9 mouse cellular contexts compared by ENCODE assay signal in the genomic region with DNA sequence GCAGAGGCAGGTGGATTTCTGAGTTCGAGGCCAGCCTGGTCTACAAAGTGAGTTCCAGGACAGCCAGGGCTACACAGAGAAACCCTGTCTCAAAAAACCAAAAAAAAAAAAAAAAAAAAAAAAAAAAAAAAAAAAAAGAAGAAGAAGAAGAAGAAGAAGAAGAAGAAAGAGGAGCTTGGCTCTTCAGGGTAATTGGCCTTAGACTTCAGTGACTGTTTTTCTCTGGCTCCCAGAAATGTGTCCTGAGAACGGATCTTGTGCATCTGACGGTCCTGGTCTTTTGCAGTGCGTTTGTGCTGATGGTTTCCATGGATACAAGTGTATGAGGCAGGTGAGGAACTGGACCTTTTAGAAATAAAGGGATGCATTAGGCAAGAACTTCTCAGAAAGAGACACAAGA. TPM values are rescaled to one million over a fixed set of nuclear protein-coding genes. Genes with fewer than 3 reads are reported as not detected.
DNase-seq lines count a peak whose midpoint lies in the region; ATAC-seq and TF ChIP-seq lines count a peak whose summit lies in the region.
"Not testable (repeated sequence)": the region's sequence is repeated elsewhere in the genome, so short reads cannot be mapped to it uniquely, and the experiment has no call there.
"Had no signal": no experiment of that assay in that cellular context is flagged by ENCODE, and none has a peak within 500 bp of the region (broad histone marks: within the 10 kb centered on the region; RNA-seq: fewer than 3 reads in every experiment).

No protein-coding gene starts in this region.

- H3K27ac ChIP-seq in embryonic facial prominence, embryonic 11.5 days (replicated peaks; ENCODE audit: low read depth, low read length); forebrain, embryonic 16.5 days (ENCODE audit: low read length); liver, embryonic 11.5 days (ENCODE audit: low read depth, low read length): not testable (repeated sequence)
- 0 out of 2 replicates have a peak overlapping the region, but pooled peaks have one; percentile 3 for H3K27ac ChIP-seq in hindbrain, embryonic 11.5 days (ENCODE audit: low read depth, low read length)
- H3K27ac ChIP-seq in kidney, embryonic 14.5 days (ENCODE audit: low read depth, low read length) = peak overlapping the region; percentile 76; the same call in 1 of the 2 replicates
- peak overlapping the region; percentile 84 for H3K27ac ChIP-seq in neural tube, embryonic 13.5 days (replicated peaks)

- ATAC-seq in embryonic facial prominence, embryonic 11.5 days (replicated peaks; ENCODE audit: insufficient number of reproducible peaks, low FRiP score, low TSS enrichment, low read depth); forebrain, embryonic 16.5 days; hindbrain, embryonic 11.5 days (ENCODE audit: low FRiP score); kidney, embryonic 14.5 days (ENCODE audit: low FRiP score, low TSS enrichment); liver, embryonic 11.5 days (replicated peaks; ENCODE audit: low FRiP score); neural tube, embryonic 13.5 days (ENCODE audit: low read depth): not testable (repeated sequence)

- H3K4me2 ChIP-seq in embryonic facial prominence, embryonic 11.5 days (ENCODE audit: low read depth, low read length) = peak overlapping the region; percentile 90
- H3K4me2 ChIP-seq in forebrain, embryonic 16.5 days (ENCODE audit: low read length) = peak overlapping the region; percentile 92
- peak overlapping the region; percentile 92 for H3K4me2 ChIP-seq in hindbrain, embryonic 11.5 days (replicated peaks; ENCODE audit: low read depth, low read length)
- H3K4me2 ChIP-seq in kidney, embryonic 14.5 days (replicated peaks; ENCODE audit: low read depth, low read length) = peak overlapping the region; percentile 91
- peak overlapping the region; percentile 71 for H3K4me2 ChIP-seq in liver, embryonic 11.5 days
- peak overlapping the region; percentile 97 for H3K4me2 ChIP-seq in neural tube, embryonic 13.5 days

- peaks cover 59% of the 10 kb centered on the region for H3K4me1 ChIP-seq in E14TG2a.4 (replicated peaks; ENCODE audit: low read depth, low read length)
- H3K4me1 ChIP-seq in embryonic facial prominence, embryonic 11.5 days (ENCODE audit: control insufficient read depth, insufficient read depth, low read length); hindbrain, embryonic 11.5 days (replicated peaks; ENCODE audit: control insufficient read depth, insufficient read depth, low read length); liver, embryonic 11.5 days (replicated peaks; ENCODE audit: control insufficient read depth, insufficient read depth, low read length): not testable (repeated sequence)
- peaks cover 21% of the 10 kb centered on the region for H3K4me1 ChIP-seq in forebrain, embryonic 16.5 days (replicated peaks; ENCODE audit: control insufficient read depth, insufficient read depth, low read length)
- peaks cover 14% of the 10 kb centered on the region for H3K4me1 ChIP-seq in kidney, embryonic 14.5 days (ENCODE audit: control insufficient read depth, insufficient read depth, low read length)
- H3K4me1 ChIP-seq in megakaryocyte, embryonic 14.5 days = peaks cover 46% of the 10 kb centered on the region
- H3K4me1 ChIP-seq in neural tube, embryonic 13.5 days (replicated peaks) = peaks cover 29% of the 10 kb centered on the region

- 0 out of 2 replicates have a peak overlapping the region, but pooled peaks have one; percentile 87 for H3K9ac ChIP-seq in embryonic facial prominence, embryonic 11.5 days (replicated peaks; ENCODE audit: low read length)
- H3K9ac ChIP-seq in forebrain, embryonic 16.5 days (replicated peaks; ENCODE audit: low read depth, low read length) = not testable (repeated sequence)
- peak overlapping the region; percentile 76 for H3K9ac ChIP-seq in hindbrain, embryonic 11.5 days (ENCODE audit: low read depth, low read length)
- H3K9ac ChIP-seq in kidney, embryonic 14.5 days (ENCODE audit: low read depth, low read length) = peak overlapping the region; percentile 88; the same call in 1 of the 2 replicates
- H3K9ac ChIP-seq in liver, embryonic 11.5 days (ENCODE audit: low read depth, low read length) = peak overlapping the region; percentile 66
- peak overlapping the region; percentile 86 for H3K9ac ChIP-seq in neural tube, embryonic 13.5 days

- not testable (repeated sequence) for H3K9me3 ChIP-seq in E14TG2a.4 (ENCODE audit: low read length); embryonic facial prominence, embryonic 11.5 days (replicated peaks; ENCODE audit: control insufficient read depth, low read length); forebrain, embryonic 16.5 days (ENCODE audit: control insufficient read depth, low read length); hindbrain, embryonic 11.5 days (ENCODE audit: control insufficient read depth, low read length); kidney, embryonic 14.5 days (ENCODE audit: control insufficient read depth, low read length); liver, embryonic 11.5 days (ENCODE audit: control insufficient read depth, low read length); megakaryocyte, embryonic 14.5 days; neural tube, embryonic 13.5 days

- H3K27me3 ChIP-seq in E14TG2a.4 (ENCODE audit: insufficient read depth, low read length); embryonic facial prominence, embryonic 11.5 days (ENCODE audit: control insufficient read depth, insufficient read depth, low read length); forebrain, embryonic 16.5 days (replicated peaks; ENCODE audit: control insufficient read depth, insufficient read depth, low read length); hindbrain, embryonic 11.5 days (ENCODE audit: control insufficient read depth, insufficient read depth, low read length); kidney, embryonic 14.5 days (ENCODE audit: control insufficient read depth, insufficient read depth, low read length); liver, embryonic 11.5 days (replicated peaks; ENCODE audit: control insufficient read depth, insufficient read depth, low read length); megakaryocyte, embryonic 14.5 days (replicated peaks); neural tube, embryonic 13.5 days: not testable (repeated sequence)

- 67% methylated on average over 4 of the region's 4 CpGs for WGBS in embryonic facial prominence, embryonic 11.5 days
- WGBS in forebrain, embryonic 16.5 days = 47% methylated on average over 4 of the region's 4 CpGs
- WGBS in hindbrain, embryonic 11.5 days = 70% methylated on average over 4 of the region's 4 CpGs
- 63% methylated on average over 4 of the region's 4 CpGs for WGBS in kidney, embryonic 14.5 days
- 69% methylated on average over 4 of the region's 4 CpGs for WGBS in liver, embryonic 11.5 days
- 53% methylated on average over 4 of the region's 4 CpGs for WGBS in neural tube, embryonic 13.5 days

- TF ChIP-seq CTCF in E14TG2a.4 (conservative IDR thresholded peaks at IDR 0.05; ENCODE audit: low read length) = not testable (repeated sequence)

- peak overlapping the region; percentile 99 for H3K4me3 ChIP-seq in E14TG2a.4 (replicated peaks; ENCODE audit: low read length)
- peak overlapping the region; percentile 65; the same call in 1 of the 2 replicates for H3K4me3 ChIP-seq in embryonic facial prominence, embryonic 11.5 days (ENCODE audit: low read depth, low read length)
- H3K4me3 ChIP-seq in forebrain, embryonic 16.5 days (replicated peaks; ENCODE audit: low read length) = peak overlapping the region; percentile 80
- peak overlapping the region; percentile 64 for H3K4me3 ChIP-seq in hindbrain, embryonic 11.5 days (ENCODE audit: low read depth, low read length)
- H3K4me3 ChIP-seq in kidney, embryonic 14.5 days (ENCODE audit: low read length) = peak overlapping the region; percentile 80
- peak overlapping the region; percentile 69 for H3K4me3 ChIP-seq in liver, embryonic 11.5 days (ENCODE audit: low read depth, low read length)
- peak overlapping the region; percentile 97 for H3K4me3 ChIP-seq in megakaryocyte, embryonic 14.5 days (replicated peaks)
- peak overlapping the region; percentile 66 for H3K4me3 ChIP-seq in neural tube, embryonic 13.5 days

- peaks cover 45% of the 10 kb centered on the region for H3K36me3 ChIP-seq in E14TG2a.4 (ENCODE audit: insufficient read depth, low read length)
- not testable (repeated sequence) for H3K36me3 ChIP-seq in embryonic facial prominence, embryonic 11.5 days (replicated peaks; ENCODE audit: control insufficient read depth, insufficient read depth, low read depth, low read length); forebrain, embryonic 16.5 days (ENCODE audit: control insufficient read depth, insufficient read depth); hindbrain, embryonic 11.5 days (ENCODE audit: control insufficient read depth, insufficient read depth, low read length); liver, embryonic 11.5 days (ENCODE audit: control insufficient read depth, insufficient read depth, low read length)
- H3K36me3 ChIP-seq in kidney, embryonic 14.5 days (ENCODE audit: control insufficient read depth, insufficient read depth, low read length) = peaks cover 18% of the 10 kb centered on the region
- peaks cover 40% of the 10 kb centered on the region for H3K36me3 ChIP-seq in megakaryocyte, embryonic 14.5 days (replicated peaks; ENCODE audit: low read length)
- H3K36me3 ChIP-seq in neural tube, embryonic 13.5 days = peaks cover 24% of the 10 kb centered on the region

- DNase-seq in embryonic facial prominence, embryonic 11.5 days (ENCODE audit: low spot score); hindbrain, embryonic 11.5 days (ENCODE audit: low spot score); liver, embryonic 11.5 days (ENCODE audit: low spot score): not testable (repeated sequence)

RNA-seq across cellular contexts. Expression of a gene that starts 0.9 kb away (rescaled TPM):
- 21.3 and 23.5 TPM in 2 replicates for polyA plus RNA-seq in embryonic facial prominence, embryonic 11.5 days (2014; fragmentation: Nextera tagmentation; extraction: Ambion mirVana)
- 19.8 and 20.1 TPM in 2 replicates for polyA plus RNA-seq in forebrain, embryonic 16.5 days (2015; fragmentation: Nextera tagmentation; extraction: Ambion mirVana)
- 19.7 and 19.8 TPM in 2 replicates for polyA plus RNA-seq in hindbrain, embryonic 11.5 days (2014; fragmentation: Nextera tagmentation; extraction: Ambion mirVana)
- 35.4 and 40.5 TPM in 2 replicates for polyA plus RNA-seq in kidney, embryonic 14.5 days (2014; fragmentation: Nextera tagmentation; extraction: Ambion mirVana)
- polyA plus RNA-seq in liver, embryonic 11.5 days (2014; fragmentation: Nextera tagmentation; extraction: Ambion mirVana) = 65.0 and 66.0 TPM in 2 replicates
- 218 and 333 TPM in 2 replicates for polyA plus RNA-seq in megakaryocyte, embryonic 14.5 days (2012; ENCODE audit: insufficient read depth, low replicate concordance)
- 13.4 and 14.7 TPM in 2 replicates for polyA plus RNA-seq in neural tube, embryonic 13.5 days (2015; fragmentation: Nextera tagmentation; extraction: Ambion mirVana)

RNA-seq across cellular contexts. Expression of a gene that starts 5.0 kb away (rescaled TPM):
- polyA plus RNA-seq in embryonic facial prominence, embryonic 11.5 days (2014; fragmentation: Nextera tagmentation; extraction: Ambion mirVana) = 6.6 and 6.7 TPM in 2 replicates
- 15.7 and 18.2 TPM in 2 replicates for polyA plus RNA-seq in forebrain, embryonic 16.5 days (2015; fragmentation: Nextera tagmentation; extraction: Ambion mirVana)
- polyA plus RNA-seq in hindbrain, embryonic 11.5 days (2014; fragmentation: Nextera tagmentation; extraction: Ambion mirVana) = 6.3 and 7.6 TPM in 2 replicates
- polyA plus RNA-seq in kidney, embryonic 14.5 days (2014; fragmentation: Nextera tagmentation; extraction: Ambion mirVana) = 5.5 and 10.9 TPM in 2 replicates
- 9.3 and 10.3 TPM in 2 replicates for polyA plus RNA-seq in liver, embryonic 11.5 days (2014; fragmentation: Nextera tagmentation; extraction: Ambion mirVana)
- polyA plus RNA-seq in megakaryocyte, embryonic 14.5 days (2012; ENCODE audit: insufficient read depth, low replicate concordance) = 5.0 and 8.2 TPM in 2 replicates
- polyA plus RNA-seq in neural tube, embryonic 13.5 days (2015; fragmentation: Nextera tagmentation; extraction: Ambion mirVana) = 12.9 and 13.7 TPM in 2 replicates

RNA-seq across cellular contexts. Expression of a gene that starts 5.6 kb away (rescaled TPM):
- 88.2 and 105 TPM in 2 replicates for polyA plus RNA-seq in embryonic facial prominence, embryonic 11.5 days (2014; fragmentation: Nextera tagmentation; extraction: Ambion mirVana)
- polyA plus RNA-seq in forebrain, embryonic 16.5 days (2015; fragmentation: Nextera tagmentation; extraction: Ambion mirVana) = 155 and 158 TPM in 2 replicates
- polyA plus RNA-seq in hindbrain, embryonic 11.5 days (2014; fragmentation: Nextera tagmentation; extraction: Ambion mirVana) = 111 and 117 TPM in 2 replicates
- polyA plus RNA-seq in kidney, embryonic 14.5 days (2014; fragmentation: Nextera tagmentation; extraction: Ambion mirVana) = 144 and 160 TPM in 2 replicates
- 68.5 and 72.4 TPM in 2 replicates for polyA plus RNA-seq in liver, embryonic 11.5 days (2014; fragmentation: Nextera tagmentation; extraction: Ambion mirVana)
- polyA plus RNA-seq in megakaryocyte, embryonic 14.5 days (2012; ENCODE audit: insufficient read depth, low replicate concordance) = 6.5 and 48.6 TPM in 2 replicates
- polyA plus RNA-seq in neural tube, embryonic 13.5 days (2015; fragmentation: Nextera tagmentation; extraction: Ambion mirVana) = 154 and 183 TPM in 2 replicates

RNA-seq across cellular contexts. Expression of a gene that starts 52.4 kb away (rescaled TPM):
- polyA plus RNA-seq in embryonic facial prominence, embryonic 11.5 days (2014; fragmentation: Nextera tagmentation; extraction: Ambion mirVana) = not detected in 2 replicates
- not detected in 2 replicates for polyA plus RNA-seq in forebrain, embryonic 16.5 days (2015; fragmentation: Nextera tagmentation; extraction: Ambion mirVana)
- not detected in 2 replicates for polyA plus RNA-seq in hindbrain, embryonic 11.5 days (2014; fragmentation: Nextera tagmentation; extraction: Ambion mirVana)
- not detected in 2 replicates for polyA plus RNA-seq in kidney, embryonic 14.5 days (2014; fragmentation: Nextera tagmentation; extraction: Ambion mirVana)
- polyA plus RNA-seq in liver, embryonic 11.5 days (2014; fragmentation: Nextera tagmentation; extraction: Ambion mirVana) = not detected in 2 replicates
- not detected in 2 replicates for polyA plus RNA-seq in megakaryocyte, embryonic 14.5 days (2012; ENCODE audit: insufficient read depth, low replicate concordance)
- not detected in 2 replicates for polyA plus RNA-seq in neural tube, embryonic 13.5 days (2015; fragmentation: Nextera tagmentation; extraction: Ambion mirVana)
- polyA plus RNA-seq: kidney, adult 2 months had no signal

RNA-seq across cellular contexts. Expression of a gene that starts 54.3 kb away (rescaled TPM):
- polyA plus RNA-seq in embryonic facial prominence, embryonic 11.5 days (2014; fragmentation: Nextera tagmentation; extraction: Ambion mirVana) = 0.46 and 0.59 TPM in 2 replicates
- 1.6 and 1.9 TPM in 2 replicates for polyA plus RNA-seq in forebrain, embryonic 16.5 days (2015; fragmentation: Nextera tagmentation; extraction: Ambion mirVana)
- 8.4 and 9.2 TPM in 2 replicates for polyA plus RNA-seq in hindbrain, embryonic 11.5 days (2014; fragmentation: Nextera tagmentation; extraction: Ambion mirVana)
- polyA plus RNA-seq in kidney, embryonic 14.5 days (2014; fragmentation: Nextera tagmentation; extraction: Ambion mirVana) = 1.9 and 3.4 TPM in 2 replicates
- polyA plus RNA-seq in liver, embryonic 11.5 days (2014; fragmentation: Nextera tagmentation; extraction: Ambion mirVana) = 1.1 and 1.4 TPM in 2 replicates
- not detected in 2 replicates for polyA plus RNA-seq in megakaryocyte, embryonic 14.5 days (2012; ENCODE audit: insufficient read depth, low replicate concordance)
- polyA plus RNA-seq in neural tube, embryonic 13.5 days (2015; fragmentation: Nextera tagmentation; extraction: Ambion mirVana) = 26.2 and 28.9 TPM in 2 replicates
